8 mouse cellular contexts compared by ENCODE assay signal in the genomic region with DNA sequence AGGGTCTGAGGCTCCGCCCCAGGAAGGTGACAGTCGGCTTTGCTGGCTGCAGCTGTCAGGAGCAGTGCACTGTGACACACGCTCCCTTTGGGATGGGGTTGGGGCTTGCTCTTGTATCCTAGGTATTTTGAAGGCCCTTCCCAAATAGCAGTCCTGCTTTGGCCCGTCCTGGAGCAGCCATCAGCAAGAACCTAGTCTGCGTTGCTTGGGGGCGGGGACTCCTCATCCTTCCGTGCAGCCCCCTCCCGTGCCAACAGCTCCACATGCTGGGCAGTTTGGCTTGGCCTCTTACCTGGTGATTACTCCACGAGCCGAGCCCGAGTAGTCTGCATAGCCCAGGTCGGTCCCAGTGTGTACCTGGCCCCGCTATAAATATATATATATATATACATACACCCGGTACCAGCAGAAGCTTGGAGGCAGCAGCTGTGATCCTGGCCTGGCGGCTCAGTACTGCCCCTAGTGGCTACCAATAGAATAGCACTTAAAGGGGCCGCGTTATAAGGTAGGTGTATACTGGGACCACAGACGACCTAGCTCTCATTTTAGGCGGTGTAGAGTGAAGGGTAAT. TPM values are rescaled to one million over a fixed set of nuclear protein-coding genes. Genes with fewer than 3 reads are reported as not detected.
DNase-seq lines count a peak whose midpoint lies in the region; ATAC-seq and TF ChIP-seq lines count a peak whose summit lies in the region.

A gene (minus strand): TSS at position 464 of the 571 bp plus-strand sequence.

- peak within 1 kb of the TSS; percentile 18; the same call in 1 of the 2 replicates for H3K9ac ChIP-seq in intestine, embryonic 15.5 days
- no peak within 1 kb of the TSS for H3K9ac ChIP-seq in limb, embryonic 11.5 days (ENCODE audit: low read length)
- H3K9ac ChIP-seq in midbrain, embryonic 11.5 days (ENCODE audit: low read length), result peak within 1 kb of the TSS; percentile 27; the same call in 1 of the 2 replicates

- 3% methylated on average over 19 of the region's 19 CpGs for WGBS in kidney, adult 2 months
- 7% methylated on average over 19 of the region's 19 CpGs for WGBS in intestine, embryonic 15.5 days
- WGBS in limb, embryonic 11.5 days, result 8% methylated on average over 19 of the region's 19 CpGs
- WGBS in midbrain, embryonic 11.5 days, result 8% methylated on average over 19 of the region's 19 CpGs

- peaks cover 4% of the 10 kb centered on the region for H3K4me1 ChIP-seq in kidney, adult 2 months (ENCODE audit: control insufficient read depth, insufficient read depth, low read length)
- peaks cover 62% of the 10 kb centered on the region for H3K4me1 ChIP-seq in intestine, embryonic 15.5 days (replicated peaks)
- peaks cover 26% of the 10 kb centered on the region for H3K4me1 ChIP-seq in limb, embryonic 11.5 days (ENCODE audit: control insufficient read depth, insufficient read depth, low read length)
- peaks cover 18% of the 10 kb centered on the region for H3K4me1 ChIP-seq in midbrain, embryonic 11.5 days (ENCODE audit: control insufficient read depth, insufficient read depth, low read length)

- peak; percentile 52 for ATAC-seq in intestine, embryonic 15.5 days
- ATAC-seq in limb, embryonic 11.5 days (ENCODE audit: insufficient number of reproducible peaks, low FRiP score, low TSS enrichment, low read depth), result peak; percentile 65
- peak; percentile 72 for ATAC-seq in midbrain, embryonic 11.5 days (ENCODE audit: low FRiP score)

- DNase-seq in kidney, adult 2 months, result peak; percentile 69
- no peak for DNase-seq in kidney, adult 11 months
- DNase-seq in cerebellum, postnatal 14 days, result peak; percentile 88 to 91
- DNase-seq in frontal cortex, postnatal 36 days (ENCODE audit: low spot score in 2 of 2), result peak; percentile 80 to 86
- peak; percentile 80 for DNase-seq in limb, embryonic 11.5 days (ENCODE audit: low spot score)
- peak; percentile 95 for DNase-seq in midbrain, embryonic 11.5 days (ENCODE audit: low spot score, missing footprints)
- DNase-seq in spleen, adult 18-20 months, result peak; percentile 33 to 57

- H3K4me3 ChIP-seq in kidney, adult 2 months (ENCODE audit: insufficient read depth, low read depth, low read length), result peak within 1 kb of the TSS; percentile 12; the same call in 1 of the 2 replicates
- peak within 1 kb of the TSS; percentile 36 for H3K4me3 ChIP-seq in intestine, embryonic 15.5 days (replicated peaks)
- H3K4me3 ChIP-seq in limb, embryonic 11.5 days (ENCODE audit: low read depth, low read length), result no peak within 1 kb of the TSS
- peak within 1 kb of the TSS; percentile 24 for H3K4me3 ChIP-seq in midbrain, embryonic 11.5 days (ENCODE audit: low read depth, low read length)

- H3K36me3 ChIP-seq in kidney, adult 2 months (ENCODE audit: control insufficient read depth, insufficient read depth, low read length), result no peaks in the 10 kb centered on the region
- peaks cover 2% of the 10 kb centered on the region; the same call in 1 of the 2 replicates for H3K36me3 ChIP-seq in intestine, embryonic 15.5 days
- H3K36me3 ChIP-seq in limb, embryonic 11.5 days (ENCODE audit: control insufficient read depth, insufficient read depth, low read length), result peaks cover 10% of the 10 kb centered on the region; the same call in 1 of the 2 replicates
- H3K36me3 ChIP-seq in midbrain, embryonic 11.5 days (ENCODE audit: control insufficient read depth, insufficient read depth, low read length), result peaks cover 6% of the 10 kb centered on the region

- H3K9me3 ChIP-seq in intestine, embryonic 15.5 days, result no peaks in the 10 kb centered on the region
- no peaks in the 10 kb centered on the region for H3K9me3 ChIP-seq in limb, embryonic 11.5 days (ENCODE audit: control insufficient read depth, low read length)
- no peaks in the 10 kb centered on the region for H3K9me3 ChIP-seq in midbrain, embryonic 11.5 days (ENCODE audit: control insufficient read depth, low read length)

- H3K27ac ChIP-seq in kidney, adult 2 months (ENCODE audit: insufficient read depth, low read depth, low read length), result no peak within 1 kb of the TSS
- H3K27ac ChIP-seq in intestine, embryonic 15.5 days, result no peak within 1 kb of the TSS
- H3K27ac ChIP-seq in limb, embryonic 11.5 days (replicated peaks; ENCODE audit: low read depth, low read length), result no peak within 1 kb of the TSS
- H3K27ac ChIP-seq in midbrain, embryonic 11.5 days (ENCODE audit: low read depth, low read length), result peak within 1 kb of the TSS; percentile 7; the same call in 1 of the 2 replicates

- TF ChIP-seq POLR2A in kidney, adult 2 months (IDR thresholded peaks at IDR 0.05; ENCODE audit: low read depth, low read length), result no peak

- peaks cover 10% of the 10 kb centered on the region for H3K27me3 ChIP-seq in kidney, adult 2 months (replicated peaks; ENCODE audit: control insufficient read depth, insufficient read depth, low read length)
- peaks cover 47% of the 10 kb centered on the region for H3K27me3 ChIP-seq in intestine, embryonic 15.5 days (replicated peaks)
- H3K27me3 ChIP-seq in limb, embryonic 11.5 days (ENCODE audit: control insufficient read depth, insufficient read depth, low read length), result peaks cover 45% of the 10 kb centered on the region
- H3K27me3 ChIP-seq in midbrain, embryonic 11.5 days (ENCODE audit: control insufficient read depth, insufficient read depth, low read length), result peaks cover 51% of the 10 kb centered on the region

- H3K4me2 ChIP-seq in intestine, embryonic 15.5 days (replicated peaks), result peak within 1 kb of the TSS; percentile 82
- peak within 1 kb of the TSS; percentile 37; the same call in 1 of the 2 replicates for H3K4me2 ChIP-seq in limb, embryonic 11.5 days (ENCODE audit: low read depth, severe bottlenecking)
- H3K4me2 ChIP-seq in midbrain, embryonic 11.5 days, result peak within 1 kb of the TSS; percentile 52

- peak; percentile 81 for TF ChIP-seq CTCF in kidney, adult 2 months (conservative IDR thresholded peaks at IDR 0.05; ENCODE audit: insufficient read depth, insufficient read length, low read depth, low read length)

RNA-seq across cellular contexts. Expression of the gene that starts here (rescaled TPM):
- 0.36 and 0.62 TPM in 2 replicates for polyA plus RNA-seq in kidney, adult 2 months (2012; rRNA removed)
- 1.7 and 2.9 TPM in 2 replicates for polyA plus RNA-seq in intestine, embryonic 15.5 days (2015; fragmentation: Nextera tagmentation; extraction: Ambion mirVana)
- 0.04 TPM in 1 of 2 replicates, not detected in the other for polyA plus RNA-seq in limb, embryonic 11.5 days (2014; fragmentation: Nextera tagmentation; extraction: Ambion mirVana)
- polyA plus RNA-seq in midbrain, embryonic 11.5 days (2014; fragmentation: Nextera tagmentation; extraction: Ambion mirVana), result 0.07 and 0.10 TPM in 2 replicates

Comparison
In these comparisons a context has a peak if more than half of its experiments do, and no peak if none do; other contexts are left out.
1. Peak in DNase-seq and H3K4me3 ChIP-seq in kidney, adult 2 months; RNA of the gene not detected or under 1 TPM.
2. Peak in DNase-seq, ATAC-seq and H3K4me2 ChIP-seq in limb, embryonic 11.5 days; RNA of the gene not detected or under 1 TPM.
3. Peak in DNase-seq, ATAC-seq, H3K4me3 ChIP-seq, H3K27ac ChIP-seq, H3K9ac ChIP-seq and H3K4me2 ChIP-seq in midbrain, embryonic 11.5 days; RNA of the gene not detected or under 1 TPM.